Mouse (Mus musculus) neutrophil, adult 59 days (primary cell): ENCODE data around the gene Tsen15. TPM values are rescaled to one million over a fixed set of nuclear protein-coding genes. Genes with fewer than 3 reads are reported as not detected.

ENCODE experiments used
- total RNA-seq, 2 experiments: library from RNA; stranded (reverse); gene quantifications; 1 replicate in 1 of 2; 2 replicates in 1 of 2; pipeline ENCODE4 v1.2.4; 2023

The Tsen15 gene
- 1 to 10 TPM; 5.6 to 7.6 TPM for total RNA-seq

GRCm38 (mm10) chr1:152386188-152386835 lies at the start of gene Tsen15:
TSS of gene Tsen15 (minus strand) at chr1:152386688.

GRCm38 (mm10) chr1:152399790-152400555 lies 13.5 kb upstream of the Tsen15 start, which contains the start of gene Colgalt2:
TSS of gene Colgalt2 (plus strand) at chr1:152399830.

Other genes with a start within 250 kb of the Tsen15 start
- not detected for gene Colgalt2, start 13.1 kb upstream of the Tsen15 start, total RNA-seq